Mouse (Mus musculus): ENCODE results near the gene Sap30bp.

DNA sequence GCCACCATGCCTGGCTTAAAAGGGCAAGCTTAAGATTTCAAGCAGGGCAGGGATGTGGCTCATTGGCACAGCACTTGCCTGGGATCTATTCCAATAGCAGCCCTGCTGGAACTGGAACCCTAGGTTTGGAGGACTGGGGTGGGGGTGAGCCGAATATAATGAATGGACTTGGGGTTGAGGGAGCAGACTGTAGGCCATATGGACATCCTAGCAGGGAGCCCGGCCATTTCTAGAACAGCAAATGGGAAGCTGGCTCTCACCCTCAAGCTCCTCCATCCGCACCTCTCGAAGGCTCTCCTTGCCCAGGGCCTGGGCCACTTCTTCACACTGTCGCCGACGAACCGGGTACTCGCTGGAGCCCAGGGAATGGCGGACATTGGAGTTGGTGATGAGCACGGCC, 76.6 kb downstream of the Sap30bp start:
- TF ChIP-seq PAX5 (IDR thresholded peaks at IDR 0.05; ENCODE audit: low read length) (no peak), TCF12 (IDR thresholded peaks at IDR 0.05; ENCODE audit: low read depth, low read length) (no peak), CTCF (conservative IDR thresholded peaks at IDR 0.05 in 1 of 2, IDR thresholded peaks at IDR 0.05 in 1 of 2; ENCODE audit: low read depth in 2 of 2, low read length in 2 of 2) (no peak), ZKSCAN1 (IDR thresholded peaks at IDR 0.05; ENCODE audit: borderline replicate concordance, low read depth, low read length) (no peak), POLR2A (IDR thresholded peaks at IDR 0.05; ENCODE audit: low read depth, low read length) (no peak), IRF4 (IDR thresholded peaks at IDR 0.05; ENCODE audit: low read depth, low read length) (no peak)
